In the genomic region with DNA sequence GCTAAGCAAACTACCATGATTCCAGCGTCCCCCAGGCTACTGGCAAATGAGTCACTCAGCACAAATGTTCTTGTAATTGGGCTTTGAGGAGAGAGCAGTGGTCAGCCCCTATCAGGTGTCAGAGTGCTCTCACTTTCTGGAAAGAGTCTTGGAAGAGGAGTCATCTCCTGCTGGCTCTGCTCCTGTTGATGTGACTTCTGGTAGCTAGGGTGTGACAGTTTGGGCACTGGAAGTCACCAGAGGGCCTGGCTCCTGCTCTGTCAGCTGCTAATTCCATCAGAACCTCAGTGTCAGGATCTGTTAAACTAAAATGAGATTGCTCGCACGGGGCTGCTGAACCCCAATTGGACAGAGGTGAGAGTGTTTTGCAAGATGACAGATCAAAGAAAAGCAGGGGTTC, we compare ENCODE assay signal across 21 mouse cellular contexts. TPM values are rescaled to one million over a fixed set of nuclear protein-coding genes. Genes with fewer than 3 reads are reported as not detected.
"Had no signal": no experiment of that assay in that cellular context is flagged by ENCODE, and none has a peak within 500 bp of the region (broad histone marks: within the 10 kb centered on the region; RNA-seq: fewer than 3 reads in every experiment).

No protein-coding gene starts in this region.

- H3K36me3 ChIP-seq: kidney, embryonic 15.5 days; limb, embryonic 12.5 days; limb, embryonic 15.5 days; midbrain, embryonic 12.5 days; stomach, embryonic 15.5 days had no signal

- H3K4me2 ChIP-seq: kidney, embryonic 15.5 days; limb, embryonic 12.5 days; limb, embryonic 15.5 days; liver, embryonic 11.5 days; lung, embryonic 14.5 days; midbrain, embryonic 12.5 days; stomach, embryonic 15.5 days had no signal

- H3K4me3 ChIP-seq: kidney, embryonic 15.5 days; left cerebral cortex, adult 2 months; limb, embryonic 12.5 days; limb, embryonic 15.5 days; midbrain, embryonic 12.5 days; stomach, embryonic 15.5 days had no signal

- H3K27me3 ChIP-seq: kidney, embryonic 15.5 days; limb, embryonic 12.5 days; limb, embryonic 15.5 days; midbrain, embryonic 12.5 days; stomach, embryonic 15.5 days had no signal

- DNase-seq: kidney, adult 8-10 months; kidney, postnatal 10 days; kidney, postnatal 36 days; layer of hippocampus, postnatal 36 days; liver, postnatal 0 days; lung, embryonic 14.5 days; right cerebral cortex, postnatal 4 days; spleen, adult 18-20 months; thymus, postnatal 36 days had no signal

RNA-seq across cellular contexts. Expression of gene Sln, which starts 14.9 kb away (rescaled TPM):
- total RNA-seq: left cerebral cortex, adult 2 months; left cerebral cortex, postnatal 10 days; megakaryocyte, adult 5-6 weeks; monocyte, adult 5-6 weeks had no signal
- polyA plus RNA-seq: macrophage; midbrain, embryonic 12.5 days; urinary bladder, adult 2 months had no signal
